In genomic region chr3:101564011-101564410, GRCm38 (mm10) we compare ENCODE assay signal across 24 mouse cellular contexts. TPM values are rescaled to one million over a fixed set of nuclear protein-coding genes. Genes with fewer than 3 reads are reported as not detected.
DNase-seq lines count a peak whose midpoint lies in the region; ATAC-seq and TF ChIP-seq lines count a peak whose summit lies in the region.
"Had no signal": no experiment of that assay in that cellular context is flagged by ENCODE, and none has a peak within 500 bp of the region (broad histone marks: within the 10 kb centered on the region; RNA-seq: fewer than 3 reads in every experiment).

No protein-coding gene starts in this region.

- CTCF ChIA-PET in Patski (lab: Charles Lee) = interaction anchor here (0.7 to 2.1 kb wide), 5 partner anchors 9 to 61 kb away, joined by 3 to 8 read pairs (median 3); no protein-coding TSS in a partner anchor

- H3K4me3 ChIP-seq in kidney, postnatal 0 days (replicated peaks; ENCODE audit: low read depth, low read length) = no peak overlapping the region
- no peak overlapping the region for H3K4me3 ChIP-seq in midbrain, postnatal 0 days (ENCODE audit: low read depth, low read length)
- no peak overlapping the region for H3K4me3 ChIP-seq in midbrain, embryonic 10.5 days
- H3K4me3 ChIP-seq in liver, postnatal 0 days (ENCODE audit: low read depth, low read length) = no peak overlapping the region
- H3K4me3 ChIP-seq: embryonic facial prominence, embryonic 12.5 days; forebrain, embryonic 12.5 days; heart, embryonic 10.5 days; hindbrain, embryonic 13.5 days had no signal

- no peak for DNase-seq in kidney, postnatal 0 days (ENCODE audit: low spot score)
- no peak for DNase-seq in kidney, postnatal 36 days
- no peak for DNase-seq in midbrain, postnatal 0 days (ENCODE audit: low spot score)
- no peak for DNase-seq in midbrain, embryonic 10.5 days (ENCODE audit: low spot score)
- no peak for DNase-seq in Patski (ENCODE audit: low read depth, low spot score)
- DNase-seq in liver, postnatal 0 days = no peak
- no peak for DNase-seq in thymus, postnatal 25 days
- DNase-seq in heart, postnatal 14 days = no peak
- DNase-seq: adrenal gland, adult 8-10 months; adrenal gland, postnatal 36 days; cerebellum, adult 11 months; cerebellum, adult 9-10 months; cerebellum, postnatal 25 days; gastrocnemius, postnatal 10 days; heart, adult 18-20 months; heart, postnatal 10 days had no signal

- TF ChIP-seq CTCF in kidney, postnatal 0 days (IDR thresholded peaks at IDR 0.05; ENCODE audit: low read depth) = peak; percentile 16; the same call in 1 of the 2 replicates
- TF ChIP-seq CTCF in midbrain, postnatal 0 days (IDR thresholded peaks at IDR 0.05) = peak; percentile 22; the same call in 1 of the 2 replicates
- TF ChIP-seq CTCF in Patski (IDR thresholded peaks at IDR 0.05) = peak; percentile 39
- TF ChIP-seq CTCF in liver, postnatal 0 days (IDR thresholded peaks at IDR 0.05; ENCODE audit: low read depth) = peak; percentile 42

- TF ChIP-seq EP300 in liver, postnatal 0 days (IDR thresholded peaks at IDR 0.05; ENCODE audit: low read depth) = no peak

- no peak overlapping the region for H3K9ac ChIP-seq in kidney, postnatal 0 days (ENCODE audit: low read depth, low read length)
- no peak overlapping the region for H3K9ac ChIP-seq in midbrain, postnatal 0 days (replicated peaks; ENCODE audit: low read length, poor library complexity, severe bottlenecking)
- H3K9ac ChIP-seq in liver, postnatal 0 days (replicated peaks) = no peak overlapping the region
- H3K9ac ChIP-seq: embryonic facial prominence, embryonic 12.5 days; forebrain, embryonic 12.5 days; hindbrain, embryonic 13.5 days had no signal

- in situ Hi-C loops in Patski (cut with MboI; ENCODE audit: low pct_unique_long_range_greater_than_20kb) = no loop called here

- no peak for ATAC-seq in kidney, postnatal 0 days (replicated peaks; ENCODE audit: low FRiP score, low read depth)
- ATAC-seq in midbrain, postnatal 0 days (ENCODE audit: low FRiP score) = no peak
- ATAC-seq in Patski = no peak
- ATAC-seq in liver, postnatal 0 days = no peak
- ATAC-seq: forebrain, embryonic 16.5 days; hindbrain, postnatal 0 days had no signal

- H3K27ac ChIP-seq in kidney, postnatal 0 days = no peak overlapping the region
- H3K27ac ChIP-seq in midbrain, postnatal 0 days (ENCODE audit: low read depth, low read length) = no peak overlapping the region
- H3K27ac ChIP-seq in midbrain, embryonic 10.5 days (replicated peaks) = no peak overlapping the region
- no peak overlapping the region for H3K27ac ChIP-seq in liver, postnatal 0 days (ENCODE audit: low read depth)
- H3K27ac ChIP-seq: embryonic facial prominence, embryonic 12.5 days; forebrain, embryonic 12.5 days; hindbrain, embryonic 13.5 days; hindbrain, postnatal 0 days had no signal

- H3K4me2 ChIP-seq in kidney, postnatal 0 days (ENCODE audit: low read length) = no peak overlapping the region
- no peak overlapping the region for H3K4me2 ChIP-seq in midbrain, postnatal 0 days (ENCODE audit: low read depth, low read length, poor library complexity, severe bottlenecking)
- no peak overlapping the region for H3K4me2 ChIP-seq in liver, postnatal 0 days (ENCODE audit: low read depth, low read length)
- H3K4me2 ChIP-seq: embryonic facial prominence, embryonic 12.5 days; forebrain, embryonic 12.5 days; hindbrain, embryonic 13.5 days had no signal

- H3K9me3 ChIP-seq in kidney, postnatal 0 days (replicated peaks; ENCODE audit: low read length) = no peaks in the 10 kb centered on the region
- H3K9me3 ChIP-seq in midbrain, postnatal 0 days (ENCODE audit: low read length) = no peaks in the 10 kb centered on the region
- H3K9me3 ChIP-seq in midbrain, embryonic 10.5 days (replicated peaks) = peaks cover 7% of the 10 kb centered on the region; the same call in 1 of the 2 replicates
- no peaks in the 10 kb centered on the region for H3K9me3 ChIP-seq in liver, postnatal 0 days (ENCODE audit: low read length)
- H3K9me3 ChIP-seq: embryonic facial prominence, embryonic 12.5 days; G1E; heart, embryonic 10.5 days; hindbrain, embryonic 13.5 days had no signal

- intact Hi-C loops in heart, postnatal 14 days (cut with DNase I) = no loop called here

- H3K27me3 ChIP-seq in kidney, postnatal 0 days (ENCODE audit: insufficient read depth, low read length) = no peaks in the 10 kb centered on the region
- no peaks in the 10 kb centered on the region for H3K27me3 ChIP-seq in midbrain, postnatal 0 days (ENCODE audit: insufficient read depth, low read length)
- peaks cover 36% of the 10 kb centered on the region; the same call in 1 of the 2 replicates for H3K27me3 ChIP-seq in midbrain, embryonic 10.5 days (ENCODE audit: low read depth, poor library complexity, severe bottlenecking)
- H3K27me3 ChIP-seq in Patski = no peaks in the 10 kb centered on the region
- H3K27me3 ChIP-seq in liver, postnatal 0 days (ENCODE audit: insufficient read depth, low read length) = no peaks in the 10 kb centered on the region
- H3K27me3 ChIP-seq: CH12.LX; embryonic facial prominence, embryonic 12.5 days; forebrain, embryonic 12.5 days; hindbrain, embryonic 13.5 days had no signal

- POLR2A ChIA-PET in Patski (lab: Charles Lee) = no interaction called here

- H3K4me1 ChIP-seq in kidney, postnatal 0 days (replicated peaks; ENCODE audit: insufficient read depth, low read length) = no peaks in the 10 kb centered on the region
- H3K4me1 ChIP-seq in midbrain, postnatal 0 days (ENCODE audit: insufficient read depth, low read length) = peaks cover 3% of the 10 kb centered on the region; the same call in 1 of the 2 replicates
- H3K4me1 ChIP-seq in midbrain, embryonic 10.5 days = peaks cover 35% of the 10 kb centered on the region
- H3K4me1 ChIP-seq in liver, postnatal 0 days (ENCODE audit: insufficient read depth) = peaks cover 17% of the 10 kb centered on the region

- WGBS in kidney, postnatal 0 days = 96% methylated on average over 2 of the region's 2 CpGs
- 99% methylated on average over 2 of the region's 2 CpGs for WGBS in midbrain, postnatal 0 days
- 96% methylated on average over 2 of the region's 2 CpGs for WGBS in midbrain, embryonic 10.5 days
- WGBS in liver, postnatal 0 days (ENCODE audit: insufficient replicate concordance) = 92% methylated on average over 2 of the region's 2 CpGs

- no peaks in the 10 kb centered on the region for H3K36me3 ChIP-seq in kidney, postnatal 0 days (ENCODE audit: insufficient read depth, low read length)
- no peaks in the 10 kb centered on the region for H3K36me3 ChIP-seq in midbrain, postnatal 0 days (ENCODE audit: insufficient read depth, low read length)
- no peaks in the 10 kb centered on the region for H3K36me3 ChIP-seq in midbrain, embryonic 10.5 days
- H3K36me3 ChIP-seq in liver, postnatal 0 days (replicated peaks; ENCODE audit: insufficient read depth, low read length) = no peaks in the 10 kb centered on the region
- H3K36me3 ChIP-seq: embryonic facial prominence, embryonic 12.5 days; forebrain, embryonic 12.5 days; G1E; heart, embryonic 10.5 days; hindbrain, embryonic 13.5 days had no signal

RNA-seq across cellular contexts. Expression of gene Atp1a1, which starts 40.5 kb away (rescaled TPM):
- 731 and 809 TPM in 2 replicates for polyA plus RNA-seq in kidney, postnatal 0 days (2015; fragmentation: Nextera tagmentation; extraction: Ambion mirVana)
- 211 and 235 TPM in 2 replicates for total RNA-seq in midbrain, postnatal 0 days (2014; rRNA removed)
- 54.7 and 56.7 TPM in 2 replicates for polyA plus RNA-seq in midbrain, postnatal 0 days (2015; fragmentation: Nextera tagmentation; extraction: Ambion mirVana)
- polyA plus RNA-seq in midbrain, embryonic 10.5 days (2016; fragmentation: Nextera tagmentation; extraction: Ambion mirVana) = 39.6 and 43.5 TPM in 2 replicates
- 3,406 TPM for polyA plus RNA-seq in Patski (2021)
- polyA plus RNA-seq in liver, postnatal 0 days (2015; fragmentation: Nextera tagmentation; extraction: Ambion mirVana) = 39.3 and 40.8 TPM in 2 replicates
- total RNA-seq in heart, postnatal 14 days (2021) = 100 to 1,000 TPM; 773 to 866 TPM

Comparison
In these comparisons a context has a peak if more than half of its experiments do, and no peak if none do; other contexts are left out.
1. RNA of gene Atp1a1, which starts 40.5 kb away (polyA plus RNA-seq): 3,406 TPM in Patski (single experiment) and 731 to 809 TPM in kidney, postnatal 0 days; 54.7 to 56.7 TPM in midbrain, postnatal 0 days, 39.6 to 43.5 TPM in midbrain, embryonic 10.5 days and 39.3 to 40.8 TPM in liver, postnatal 0 days; every median in the first group is over 10 times any median in the second.
2. Peak in every context shown above with its lines, with median percentiles within 50 percentile points of each other: CTCF ChIP-seq.